Mouse (Mus musculus): ENCODE results near the gene Nos1ap. TPM values are rescaled to one million over a fixed set of nuclear protein-coding genes. Genes with fewer than 3 reads are reported as not detected.

The Nos1ap gene
- polyA plus RNA-seq, 1 experiment = 0.14 TPM

GRCm38 (mm10) chr1:170502491-170503276, 87.0 kb downstream of the Nos1ap start:
- no peak overlapping the region for H3ac ChIP-seq (ENCODE audit: control insufficient read depth, insufficient read length, low read depth)
- peaks cover 27% of the 10 kb centered on the region for H3K27me3 ChIP-seq (ENCODE audit: control insufficient read depth, insufficient read depth, insufficient read length)
- TF ChIP-seq CTCF (IDR thresholded peaks at IDR 0.05; ENCODE audit: control insufficient read depth, insufficient read depth, insufficient read length) (no peak), USF1 (IDR thresholded peaks at IDR 0.05; ENCODE audit: low read depth) (no peak), CEBPB (IDR thresholded peaks at IDR 0.05; ENCODE audit: low read depth) (no peak), MYOG (IDR thresholded peaks at IDR 0.05; ENCODE audit: control insufficient read depth, extremely low read depth, insufficient read length) (no peak), FOSL1 (IDR thresholded peaks at IDR 0.05; ENCODE audit: insufficient read depth, low read length, poor library complexity, severe bottlenecking) (no peak), MYOD1 (IDR thresholded peaks at IDR 0.05; ENCODE audit: control insufficient read depth, insufficient read length, low read depth) (no peak), MAX (IDR thresholded peaks at IDR 0.05) (no peak)
- no peaks in the 10 kb centered on the region for H3K36me3 ChIP-seq (ENCODE audit: control insufficient read depth, insufficient read depth)
- no peak overlapping the region for H3K4me3 ChIP-seq (ENCODE audit: insufficient read depth, poor library complexity, severe bottlenecking)
- H3K79me2 ChIP-seq (ENCODE audit: control insufficient read depth, insufficient read depth) = no peaks in the 10 kb centered on the region
- H3K79me3 ChIP-seq (ENCODE audit: low read depth) = no peaks in the 10 kb centered on the region

GRCm38 (mm10) chr1:170501970-170502369, 87.7 kb downstream of the Nos1ap start:
- Histone ChIP-seq H3K4me3 (ENCODE audit: insufficient read depth, poor library complexity, severe bottlenecking) (no peak overlapping the region), H3K27me3 (ENCODE audit: control insufficient read depth, insufficient read depth, insufficient read length) (peaks cover 23% of the 10 kb centered on the region), H3K36me3 (ENCODE audit: control insufficient read depth, insufficient read depth) (no peaks in the 10 kb centered on the region), H3ac (ENCODE audit: control insufficient read depth, insufficient read length, low read depth) (no peak overlapping the region), H3K79me3 (ENCODE audit: low read depth) (no peaks in the 10 kb centered on the region), H3K79me2 (ENCODE audit: control insufficient read depth, insufficient read depth) (no peaks in the 10 kb centered on the region)
- no peak for TF ChIP-seq MYOG (IDR thresholded peaks at IDR 0.05; ENCODE audit: control insufficient read depth, extremely low read depth, insufficient read length)

GRCm38 (mm10) chr1:170501556-170501955, 88.1 kb downstream of the Nos1ap start:
- Histone ChIP-seq H3K27me3 (ENCODE audit: control insufficient read depth, insufficient read depth, insufficient read length) (peaks cover 23% of the 10 kb centered on the region), H3K4me3 (ENCODE audit: insufficient read depth, poor library complexity, severe bottlenecking) (no peak overlapping the region), H3K79me3 (ENCODE audit: low read depth) (no peaks in the 10 kb centered on the region), H3K36me3 (ENCODE audit: control insufficient read depth, insufficient read depth) (no peaks in the 10 kb centered on the region), H3K79me2 (ENCODE audit: control insufficient read depth, insufficient read depth) (no peaks in the 10 kb centered on the region), H3ac (ENCODE audit: control insufficient read depth, insufficient read length, low read depth) (no peak overlapping the region)
- TF ChIP-seq MYOD1 (IDR thresholded peaks at IDR 0.05; ENCODE audit: control insufficient read depth, insufficient read length, low read depth) (no peak), CTCF (IDR thresholded peaks at IDR 0.05; ENCODE audit: control insufficient read depth, insufficient read depth, insufficient read length) (no peak), FOSL1 (IDR thresholded peaks at IDR 0.05; ENCODE audit: insufficient read depth, low read length, poor library complexity, severe bottlenecking) (no peak), MAX (IDR thresholded peaks at IDR 0.05) (no peak)

GRCm38 (mm10) chr1:170499891-170500290, 89.8 kb downstream of the Nos1ap start:
- TF ChIP-seq FOSL1 (IDR thresholded peaks at IDR 0.05; ENCODE audit: insufficient read depth, low read length, poor library complexity, severe bottlenecking) = no peak
- no peak for TF ChIP-seq MAX (IDR thresholded peaks at IDR 0.05)
- TF ChIP-seq MYOG (IDR thresholded peaks at IDR 0.05; ENCODE audit: control insufficient read depth, extremely low read depth, insufficient read length) = no peak
- no peak for TF ChIP-seq MYOD1 (IDR thresholded peaks at IDR 0.05; ENCODE audit: control insufficient read depth, insufficient read length, low read depth)
- TF ChIP-seq CTCF (IDR thresholded peaks at IDR 0.05; ENCODE audit: control insufficient read depth, insufficient read depth, insufficient read length) = no peak
- no peak for TF ChIP-seq USF1 (IDR thresholded peaks at IDR 0.05; ENCODE audit: low read depth)
- TF ChIP-seq CEBPB (IDR thresholded peaks at IDR 0.05; ENCODE audit: low read depth) = no peak
- H3K36me3 ChIP-seq (ENCODE audit: control insufficient read depth, insufficient read depth) = no peaks in the 10 kb centered on the region
- peaks cover 16% of the 10 kb centered on the region for H3K27me3 ChIP-seq (ENCODE audit: control insufficient read depth, insufficient read depth, insufficient read length)
- H3K79me3 ChIP-seq (ENCODE audit: low read depth) = no peaks in the 10 kb centered on the region
- H3K4me3 ChIP-seq (ENCODE audit: insufficient read depth, poor library complexity, severe bottlenecking) = no peak overlapping the region
- H3ac ChIP-seq (ENCODE audit: control insufficient read depth, insufficient read length, low read depth) = no peak overlapping the region
- no peaks in the 10 kb centered on the region for H3K79me2 ChIP-seq (ENCODE audit: control insufficient read depth, insufficient read depth)

- no peak overlapping the region for H3K4me3 ChIP-seq (ENCODE audit: insufficient read depth, poor library complexity, severe bottlenecking)
- H3K79me3 ChIP-seq (ENCODE audit: low read depth) = no peaks in the 10 kb centered on the region
- peaks cover 12% of the 10 kb centered on the region for H3K27me3 ChIP-seq (ENCODE audit: control insufficient read depth, insufficient read depth, insufficient read length)
- H3K36me3 ChIP-seq (ENCODE audit: control insufficient read depth, insufficient read depth) = no peaks in the 10 kb centered on the region
- H3K79me2 ChIP-seq (ENCODE audit: control insufficient read depth, insufficient read depth) = no peaks in the 10 kb centered on the region
- no peak for TF ChIP-seq USF1 (IDR thresholded peaks at IDR 0.05; ENCODE audit: low read depth)
- no peak for TF ChIP-seq CEBPB (IDR thresholded peaks at IDR 0.05; ENCODE audit: low read depth)
- no peak for TF ChIP-seq FOSL1 (IDR thresholded peaks at IDR 0.05; ENCODE audit: insufficient read depth, low read length, poor library complexity, severe bottlenecking)
- TF ChIP-seq MAX (IDR thresholded peaks at IDR 0.05) = no peak
- no peak for TF ChIP-seq CTCF (IDR thresholded peaks at IDR 0.05; ENCODE audit: control insufficient read depth, insufficient read depth, insufficient read length)
- H3ac ChIP-seq (ENCODE audit: control insufficient read depth, insufficient read length, low read depth) = no peak overlapping the region
These were observed 90.2 kb downstream of the Nos1ap start for GRCm38 (mm10) chr1:170499466-170499865.

GRCm38 (mm10) chr1:170498645-170499044, 91.0 kb downstream of the Nos1ap start:
- H3K79me2 ChIP-seq (ENCODE audit: control insufficient read depth, insufficient read depth) = no peaks in the 10 kb centered on the region
- H3K4me3 ChIP-seq (ENCODE audit: insufficient read depth, poor library complexity, severe bottlenecking) = no peak overlapping the region
- H3K79me3 ChIP-seq (ENCODE audit: low read depth) = no peaks in the 10 kb centered on the region
- no peaks in the 10 kb centered on the region for H3K36me3 ChIP-seq (ENCODE audit: control insufficient read depth, insufficient read depth)
- TF ChIP-seq CEBPB (IDR thresholded peaks at IDR 0.05; ENCODE audit: low read depth) (no peak), CTCF (IDR thresholded peaks at IDR 0.05; ENCODE audit: control insufficient read depth, insufficient read depth, insufficient read length) (no peak), USF1 (IDR thresholded peaks at IDR 0.05; ENCODE audit: low read depth) (no peak), MAX (IDR thresholded peaks at IDR 0.05) (no peak), FOSL1 (IDR thresholded peaks at IDR 0.05; ENCODE audit: insufficient read depth, low read length, poor library complexity, severe bottlenecking) (no peak), MYOD1 (IDR thresholded peaks at IDR 0.05; ENCODE audit: control insufficient read depth, insufficient read length, low read depth) (no peak), MYOG (IDR thresholded peaks at IDR 0.05; ENCODE audit: control insufficient read depth, extremely low read depth, insufficient read length) (no peak)
- no peak overlapping the region for H3ac ChIP-seq (ENCODE audit: control insufficient read depth, insufficient read length, low read depth)
- peaks cover 8% of the 10 kb centered on the region for H3K27me3 ChIP-seq (ENCODE audit: control insufficient read depth, insufficient read depth, insufficient read length)

Measured in C2C12 (cell line).